Mouse (Mus musculus): ENCODE measurements around the gene Nxn. TPM values are rescaled to one million over a fixed set of nuclear protein-coding genes. Genes with fewer than 3 reads are reported as not detected.

Nxn gene
- polyA plus RNA-seq, 1 experiment, result 19.1 TPM

DNA sequence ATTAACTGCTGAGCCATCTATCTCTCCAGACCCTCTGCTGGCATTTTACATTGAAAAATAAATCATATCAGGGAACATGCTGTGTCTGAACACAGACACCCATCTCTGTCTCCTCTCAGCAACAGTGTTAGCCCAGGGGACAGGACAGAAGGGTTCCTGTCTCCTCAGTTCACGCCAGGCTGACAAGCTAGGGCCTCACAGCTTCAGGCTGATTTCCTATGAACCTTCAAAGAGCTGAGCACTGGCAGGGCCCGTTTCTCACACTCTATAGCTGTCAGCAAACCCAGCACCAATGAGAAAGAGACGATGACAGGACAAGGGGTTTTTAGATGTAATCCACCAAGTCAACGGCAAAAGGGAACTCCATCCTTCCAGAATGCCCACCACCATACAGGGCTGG is 107.0 kb downstream of the Nxn start:
- no peak overlapping the region for H3K4me3 ChIP-seq (replicated peaks; ENCODE audit: extremely low read depth, low read depth, low read length)
- 53% methylated on average over 4 of the region's 4 CpGs for WGBS
- no peak for DNase-seq
- no peak for TF ChIP-seq POLR2A (IDR thresholded peaks at IDR 0.05; ENCODE audit: borderline replicate concordance, extremely low read depth, low read depth, low read length)
- no peak for TF ChIP-seq CTCF (IDR thresholded peaks at IDR 0.05; ENCODE audit: insufficient read depth, low read length)
- peaks cover 18% of the 10 kb centered on the region for H3K4me1 ChIP-seq (ENCODE audit: control insufficient read depth, insufficient read depth, low read length)

DNA sequence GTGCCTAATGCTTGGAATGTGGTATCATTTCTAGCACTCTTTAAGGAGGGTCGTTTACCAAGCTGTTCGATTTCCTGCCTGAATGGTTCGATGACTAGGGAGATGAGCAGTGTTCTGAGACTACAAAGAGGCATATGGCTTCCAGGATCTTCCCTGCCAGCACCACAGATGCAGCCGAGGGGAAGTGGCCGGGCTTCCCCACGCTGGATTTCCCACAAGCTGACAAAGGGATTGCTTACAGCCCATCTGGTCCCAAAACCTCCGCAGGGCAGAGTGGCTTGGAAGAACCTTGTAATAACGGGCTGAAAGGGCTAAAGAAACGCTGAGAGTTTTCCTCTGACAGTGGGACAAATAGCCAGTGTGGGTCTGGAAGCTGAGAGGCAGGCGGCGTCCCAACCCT is 108.6 kb downstream of the Nxn start:
- no peak for DNase-seq
- TF ChIP-seq CTCF (IDR thresholded peaks at IDR 0.05; ENCODE audit: insufficient read depth, low read length) (no peak), POLR2A (IDR thresholded peaks at IDR 0.05; ENCODE audit: borderline replicate concordance, extremely low read depth, low read depth, low read length) (no peak)
- H3K4me3 ChIP-seq (replicated peaks; ENCODE audit: extremely low read depth, low read depth, low read length), result no peak overlapping the region
- 49% methylated on average over 11 of the region's 11 CpGs for WGBS
- H3K4me1 ChIP-seq (ENCODE audit: control insufficient read depth, insufficient read depth, low read length), result peaks cover 19% of the 10 kb centered on the region

DNA sequence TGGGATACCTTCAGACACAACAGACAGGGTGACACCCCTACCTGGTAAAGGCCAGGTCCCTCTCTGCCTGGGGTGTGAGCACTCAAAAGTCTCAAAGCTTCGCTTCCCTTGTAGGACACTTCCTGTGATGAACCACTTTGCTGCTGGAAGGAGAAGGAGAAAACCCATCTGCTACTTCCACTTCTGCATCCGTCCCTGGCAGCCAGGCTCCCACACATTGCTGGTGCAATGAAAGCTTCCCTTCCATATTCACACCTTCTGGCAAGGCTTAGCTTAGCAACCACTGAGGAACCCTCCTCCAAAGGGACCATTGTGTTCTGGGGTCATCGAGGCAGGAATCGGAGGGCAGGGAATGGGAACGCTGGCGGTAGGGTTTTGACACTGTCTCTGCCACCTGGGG is 110.3 kb downstream of the Nxn start:
- DNase-seq, result no peak
- Histone ChIP-seq H3K4me1 (ENCODE audit: control insufficient read depth, insufficient read depth, low read length) (peaks cover 14% of the 10 kb centered on the region), H3K4me3 (replicated peaks; ENCODE audit: extremely low read depth, low read depth, low read length) (no peak overlapping the region)
- TF ChIP-seq POLR2A (IDR thresholded peaks at IDR 0.05; ENCODE audit: borderline replicate concordance, extremely low read depth, low read depth, low read length), result no peak
- no peak for TF ChIP-seq CTCF (IDR thresholded peaks at IDR 0.05; ENCODE audit: insufficient read depth, low read length)
- WGBS, result 87% methylated on average over 6 of the region's 6 CpGs

DNA sequence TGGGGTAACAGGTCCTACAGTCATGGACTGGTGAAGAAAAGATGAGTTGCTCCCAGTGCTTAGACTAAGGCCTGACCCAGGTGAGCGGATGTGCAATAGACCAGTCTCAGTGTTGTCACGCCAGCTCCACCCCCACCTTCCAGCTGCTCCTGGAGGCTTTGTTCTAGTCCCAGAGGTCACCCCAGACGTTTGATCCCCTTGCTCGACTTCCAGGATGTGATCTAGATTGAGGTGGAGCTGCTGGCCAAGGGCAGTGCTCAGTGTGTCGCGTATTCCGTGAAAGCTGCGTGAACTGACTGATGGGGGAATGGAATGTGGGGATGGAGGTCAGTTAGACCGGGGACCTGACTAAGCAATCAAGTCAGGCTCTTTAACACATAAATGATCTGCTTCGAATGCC is 111.6 kb downstream of the Nxn start:
- no peak for DNase-seq
- no peak for TF ChIP-seq CTCF (IDR thresholded peaks at IDR 0.05; ENCODE audit: insufficient read depth, low read length)
- no peak for TF ChIP-seq POLR2A (IDR thresholded peaks at IDR 0.05; ENCODE audit: borderline replicate concordance, extremely low read depth, low read depth, low read length)
- WGBS, result 53% methylated on average over 10 of the region's 10 CpGs
- Histone ChIP-seq H3K4me3 (replicated peaks; ENCODE audit: extremely low read depth, low read depth, low read length) (no peak overlapping the region), H3K4me1 (ENCODE audit: control insufficient read depth, insufficient read depth, low read length) (peaks cover 8% of the 10 kb centered on the region)

DNA sequence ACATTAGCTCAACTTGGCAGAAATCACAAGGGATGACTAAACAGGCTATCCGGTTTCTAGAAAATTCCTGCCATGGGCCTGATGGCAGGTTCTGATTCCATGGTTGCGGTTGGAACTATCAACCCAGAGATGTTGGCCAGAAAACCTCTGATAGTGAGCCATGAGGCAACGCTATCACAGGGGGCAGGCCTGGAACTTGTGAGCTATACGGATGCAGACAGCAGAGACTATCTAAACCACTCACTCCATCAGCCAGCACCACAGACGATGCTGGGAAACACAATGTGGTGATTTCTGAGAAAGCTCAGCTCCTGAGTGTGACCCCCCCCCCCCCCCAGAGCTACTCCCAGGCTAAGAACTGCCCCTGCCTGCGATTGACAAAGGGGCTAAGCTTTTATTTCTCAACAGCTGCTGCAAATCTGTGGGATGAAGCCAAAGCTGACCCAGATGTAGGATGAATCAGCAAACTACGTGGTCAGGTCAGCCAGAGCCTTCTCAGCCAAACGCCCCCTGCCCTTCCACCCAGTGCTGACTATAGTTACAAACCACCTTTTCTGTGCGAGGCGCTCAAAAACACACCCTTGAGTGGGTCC is 112.3 kb downstream of the Nxn start:
- no peak for DNase-seq
- WGBS, result 56% methylated on average over 10 of the region's 10 CpGs

DNA sequence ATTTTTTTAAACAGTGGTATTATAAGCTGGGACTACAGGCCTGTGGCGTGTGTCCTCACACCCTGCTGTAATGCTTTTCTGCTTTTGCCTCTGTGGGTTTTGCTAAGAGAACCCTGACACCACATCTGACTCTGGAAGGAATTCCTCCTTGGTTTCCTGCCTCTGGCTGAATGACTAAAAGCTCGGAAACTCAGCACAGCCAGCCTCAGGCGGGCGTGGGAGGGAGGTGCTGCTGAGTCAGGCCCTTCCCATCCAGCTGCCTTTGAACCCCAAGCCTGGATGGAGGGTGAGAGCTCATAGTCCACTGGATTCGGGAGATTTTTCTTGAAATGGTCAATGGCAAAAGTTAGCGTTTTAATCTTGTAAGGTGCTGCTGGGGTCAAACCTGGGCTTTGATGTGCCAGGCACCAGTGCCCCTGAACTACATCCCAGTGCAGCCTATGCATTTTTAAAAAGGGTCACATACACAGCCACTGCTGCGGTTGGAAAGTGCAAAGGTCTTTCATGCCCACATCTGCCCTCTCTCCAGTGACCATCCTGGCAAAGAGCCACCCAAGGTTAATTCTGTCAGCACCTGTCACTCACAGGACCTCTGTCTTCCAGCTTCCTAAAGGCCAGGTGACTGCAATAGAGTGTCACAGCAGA is 113.4 kb downstream of the Nxn start:
- 51% methylated on average over 7 of the region's 7 CpGs for WGBS
- Histone ChIP-seq H3K4me1 (ENCODE audit: control insufficient read depth, insufficient read depth, low read length) (peaks cover 4% of the 10 kb centered on the region; the same call in 1 of the 2 replicates), H3K4me3 (replicated peaks; ENCODE audit: extremely low read depth, low read depth, low read length) (no peak overlapping the region)
- no peak for TF ChIP-seq POLR2A (IDR thresholded peaks at IDR 0.05; ENCODE audit: borderline replicate concordance, extremely low read depth, low read depth, low read length)
- no peak for TF ChIP-seq CTCF (IDR thresholded peaks at IDR 0.05; ENCODE audit: insufficient read depth, low read length)
- no peak for DNase-seq

More for the DNA sequence above, 112.3 kb downstream of the Nxn start:
- TF ChIP-seq POLR2A (IDR thresholded peaks at IDR 0.05; ENCODE audit: borderline replicate concordance, extremely low read depth, low read depth, low read length), result no peak
- TF ChIP-seq CTCF (IDR thresholded peaks at IDR 0.05; ENCODE audit: insufficient read depth, low read length), result no peak
- no peak overlapping the region for H3K4me3 ChIP-seq (replicated peaks; ENCODE audit: extremely low read depth, low read depth, low read length)
- peaks cover 4% of the 10 kb centered on the region; the same call in 1 of the 2 replicates for H3K4me1 ChIP-seq (ENCODE audit: control insufficient read depth, insufficient read depth, low read length)

DNA sequence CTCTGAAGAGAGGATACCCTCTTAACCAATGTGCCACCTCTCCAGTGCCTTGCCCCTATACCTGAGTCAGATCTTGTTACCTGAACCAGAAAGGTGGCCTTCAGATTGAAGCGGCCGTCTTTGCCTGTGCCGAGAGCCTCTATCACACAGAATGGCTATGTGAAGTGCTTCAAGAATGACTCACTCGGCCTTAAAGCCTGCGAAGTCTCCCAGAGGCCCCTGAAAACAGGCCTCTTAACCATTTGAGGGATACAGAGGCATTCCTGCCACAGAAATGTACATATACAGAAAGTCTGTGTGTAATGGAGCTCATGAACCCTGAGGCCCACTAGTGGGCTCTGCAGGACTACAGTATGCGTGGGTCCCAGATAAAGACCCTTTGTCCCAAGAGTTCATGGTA is 115.1 kb downstream of the Nxn start:
- Histone ChIP-seq H3K4me1 (ENCODE audit: control insufficient read depth, insufficient read depth, low read length) (peaks cover 4% of the 10 kb centered on the region; the same call in 1 of the 2 replicates), H3K4me3 (replicated peaks; ENCODE audit: extremely low read depth, low read depth, low read length) (no peak overlapping the region)
- WGBS, result 83% methylated on average over 6 of the region's 6 CpGs
- DNase-seq, result no peak
- TF ChIP-seq POLR2A (IDR thresholded peaks at IDR 0.05; ENCODE audit: borderline replicate concordance, extremely low read depth, low read depth, low read length), result no peak
- TF ChIP-seq CTCF (IDR thresholded peaks at IDR 0.05; ENCODE audit: insufficient read depth, low read length), result no peak

DNA sequence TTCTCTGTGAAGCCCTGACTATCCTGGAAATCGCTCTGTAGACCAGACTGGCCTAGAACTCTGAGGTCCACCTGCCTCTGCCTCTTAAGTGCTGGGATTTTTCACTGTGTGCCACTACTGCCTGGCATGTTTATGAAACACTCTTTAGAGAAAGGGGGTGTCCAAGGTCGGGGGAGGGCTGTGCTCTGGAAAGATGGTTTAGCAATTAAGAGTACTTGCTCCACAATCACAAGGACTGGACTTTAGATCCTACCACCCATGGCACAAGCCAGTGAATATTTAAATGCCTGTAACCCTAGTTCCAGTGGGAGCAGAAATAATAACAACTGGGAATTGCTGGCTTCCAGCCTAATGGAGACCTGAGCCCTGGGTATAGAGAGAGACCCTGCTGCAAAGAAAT is 119.0 kb downstream of the Nxn start:
- WGBS, result 56% methylated on average over 2 of the region's 2 CpGs
- TF ChIP-seq POLR2A (IDR thresholded peaks at IDR 0.05; ENCODE audit: borderline replicate concordance, extremely low read depth, low read depth, low read length), result no peak
- no peak for TF ChIP-seq CTCF (IDR thresholded peaks at IDR 0.05; ENCODE audit: insufficient read depth, low read length)
- DNase-seq, result no peak
- H3K4me1 ChIP-seq (ENCODE audit: control insufficient read depth, insufficient read depth, low read length), result no peaks in the 10 kb centered on the region
- H3K4me3 ChIP-seq (replicated peaks; ENCODE audit: extremely low read depth, low read depth, low read length), result no peak overlapping the region

DNA sequence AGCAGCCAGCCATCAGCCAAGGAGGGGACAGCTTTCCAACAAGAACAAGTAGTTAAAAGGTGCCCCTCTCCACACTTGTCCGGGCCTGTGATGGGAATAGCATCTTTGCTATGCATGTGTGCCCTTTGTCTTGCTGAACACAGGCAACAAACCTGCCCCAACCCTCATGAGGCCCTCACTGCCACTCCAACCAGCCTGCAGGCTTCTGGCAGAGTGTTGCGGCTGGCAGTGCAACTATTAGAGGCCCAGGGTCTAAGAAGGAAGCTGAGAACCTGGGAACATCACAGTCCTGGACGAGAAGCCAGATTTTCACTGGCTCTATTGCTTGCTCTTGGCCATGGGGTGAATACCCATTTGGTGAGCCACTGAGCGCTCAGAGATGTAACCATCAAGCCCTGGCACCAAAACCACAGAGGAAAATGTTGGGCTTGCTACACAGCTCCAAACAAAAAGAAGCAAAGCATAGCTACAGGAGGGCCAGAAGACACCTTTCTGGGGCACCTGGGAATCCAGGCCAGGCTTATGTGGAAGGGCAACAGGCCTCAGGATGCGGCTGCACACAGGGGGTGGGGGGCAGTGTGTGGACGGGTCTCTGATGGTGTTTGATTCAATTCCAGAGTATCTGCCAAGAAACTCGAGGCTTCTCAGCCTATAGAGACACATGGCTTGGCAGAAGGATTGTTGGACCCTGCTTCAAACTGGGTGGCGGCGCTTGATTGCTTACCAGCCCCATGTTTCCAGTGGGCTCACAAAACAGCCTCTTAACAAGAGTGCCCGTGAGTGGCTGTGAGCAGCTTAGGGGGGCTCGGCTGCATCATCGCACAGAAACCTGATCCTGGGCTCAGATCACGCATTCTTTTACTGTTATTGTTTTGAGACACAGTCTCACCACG is 119.7 kb downstream of the Nxn start:
- 69% methylated on average over 14 of the region's 14 CpGs for WGBS
- Histone ChIP-seq H3K4me3 (replicated peaks; ENCODE audit: extremely low read depth, low read depth, low read length) (no peak overlapping the region), H3K4me1 (ENCODE audit: control insufficient read depth, insufficient read depth, low read length) (no peaks in the 10 kb centered on the region)
- TF ChIP-seq CTCF (IDR thresholded peaks at IDR 0.05; ENCODE audit: insufficient read depth, low read length) (no peak), POLR2A (IDR thresholded peaks at IDR 0.05; ENCODE audit: borderline replicate concordance, extremely low read depth, low read depth, low read length) (no peak)
- no peak for DNase-seq

All from lung, adult 2 months (tissue).